Mouse (Mus musculus) midbrain, embryonic 14.5 days (tissue): ENCODE results near the gene Bcar1. TPM values are rescaled to one million over a fixed set of nuclear protein-coding genes. Genes with fewer than 3 reads are reported as not detected.

Experiments used
- ATAC-seq: fragments of 200-750 bp; cut with Nextera tagmentation; 2 replicates; pipeline ENCODE4 v1.8.0; 2017; ENCODE audit warnings: moderate number of reproducible peaks, moderate library complexity; ENCODE audit not compliant: low FRiP score, low TSS enrichment
- DNase-seq: peaks from one replicate; pipeline ENCODE4 v3.0.0-alpha.2; 2015
- H3K27ac ChIP-seq: fragments of 300-500 bp; sonication (generic); replicated peaks from 2 replicates; pipeline ENCODE4 v1.5.1; 2014; ENCODE audit warnings: mild to moderate bottlenecking, low read depth, low read length, moderate library complexity
- H3K27me3 ChIP-seq: fragments of 300-500 bp; sonication (generic); 2 replicates; pipeline ENCODE4 v1.6.1; 2014; ENCODE audit warnings: low read length, control low read depth, mixed read lengths; ENCODE audit not compliant: control insufficient read depth, insufficient read depth
- H3K36me3 ChIP-seq: fragments of 300-500 bp; sonication (generic); 2 replicates; pipeline ENCODE4 v1.6.1; 2014; ENCODE audit warnings: low read length, control low read depth; ENCODE audit not compliant: control insufficient read depth, insufficient read depth
- H3K4me1 ChIP-seq: fragments of 300-500 bp; sonication (generic); 2 replicates; pipeline ENCODE4 v1.6.1; 2014; ENCODE audit warnings: mild to moderate bottlenecking, antibody characterized with exemption, low read length, control low read depth; ENCODE audit not compliant: control insufficient read depth, insufficient read depth
- H3K4me2 ChIP-seq: fragments of 300-500 bp; sonication (generic); 2 replicates; pipeline ENCODE4 v1.6.1; 2014; ENCODE audit warnings: mild to moderate bottlenecking, low read length, moderate library complexity
- H3K4me3 ChIP-seq: fragments of 300-500 bp; sonication (generic); replicated peaks from 2 replicates; pipeline ENCODE4 v1.5.1; 2014; ENCODE audit warnings: low read depth, low read length
- H3K9ac ChIP-seq: fragments of 300-500 bp; sonication (generic); replicated peaks from 2 replicates; pipeline ENCODE4 v1.6.1; 2014; ENCODE audit warnings: mild to moderate bottlenecking, low read length, moderate library complexity
- H3K9me3 ChIP-seq: fragments of 300-500 bp; sonication (generic); 2 replicates; pipeline ENCODE4 v1.6.1; 2016; ENCODE audit warnings: low read length, control low read depth, mixed read lengths; ENCODE audit not compliant: control insufficient read depth
- WGBS: fragments of 180-500 bp; shearing (Covaris S2); extraction: QIAGEN DNeasy Blood & Tissue Kit; methylation state at CpG from one replicate; pipeline ENCODE4 v1.1.7; 2014; 5-methylcytosine and 5-hydroxymethylcytosine counted together
- polyA plus RNA-seq: library from polyadenylated mRNA; unstranded; fragments of >200 nt; fragmentation: Nextera tagmentation; extraction: Ambion mirVana; gene quantifications from 2 replicates; pipeline ENCODE4 v1.2.1, GENCODE M21; 2014

The Bcar1 gene
- 43.7 and 52.7 TPM in 2 replicates for polyA plus RNA-seq

DNA sequence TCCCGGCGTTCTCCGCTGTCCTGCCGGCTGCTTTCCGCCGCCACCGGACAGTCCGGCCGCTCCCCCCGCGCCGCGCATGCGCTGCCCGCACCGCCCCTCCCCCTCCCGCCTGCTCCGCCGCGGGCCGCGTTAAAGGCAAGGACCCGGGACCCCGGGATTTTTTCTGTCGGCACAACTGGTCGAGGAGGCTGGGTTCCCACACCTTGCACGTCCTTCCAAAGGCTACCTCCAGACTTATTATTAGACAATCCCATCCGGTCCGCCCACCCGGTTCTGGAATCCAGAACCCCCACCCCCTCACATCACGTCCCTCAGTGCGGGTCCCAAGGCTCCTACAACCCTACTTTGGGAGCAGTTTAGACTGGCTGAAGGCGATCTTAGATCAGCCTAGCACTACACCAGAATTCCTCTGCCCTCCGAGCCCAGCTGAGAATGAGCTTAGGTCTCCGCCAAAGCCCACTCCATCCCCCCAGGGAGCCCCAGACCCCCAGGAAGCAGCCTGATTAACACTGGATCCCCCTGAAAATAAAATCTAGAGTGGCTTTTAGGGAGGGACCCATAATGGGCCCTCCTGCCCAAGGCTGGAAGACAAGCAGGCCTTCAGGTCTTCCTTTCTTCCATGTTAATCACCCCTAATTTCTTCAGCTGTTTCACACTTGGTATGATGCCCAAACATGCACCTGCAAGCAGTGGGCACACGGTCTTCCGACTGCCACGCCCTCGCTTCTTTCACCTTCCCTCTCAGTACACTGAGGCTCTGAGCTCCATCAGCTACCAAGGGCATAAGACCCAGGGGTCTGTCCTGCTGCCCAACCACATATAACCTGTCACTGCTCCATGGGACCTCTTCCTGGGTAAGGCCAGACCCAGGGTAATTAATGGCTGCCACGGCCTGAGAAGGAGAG is at the start of gene Bcar1:
Gene Bcar1, minus strand, starts transcription at position 18 of the 905 bp plus-strand sequence.
- ATAC-seq (peak; percentile 59), DNase-seq (peak; percentile 94)
- Histone ChIP-seq H3K4me2 (peak within 1 kb of the TSS; percentile 78), H3K27ac (peak within 1 kb of the TSS; percentile 82), H3K36me3 (no peaks in the 10 kb centered on the region), H3K27me3 (no peaks in the 10 kb centered on the region), H3K9me3 (no peaks in the 10 kb centered on the region), H3K4me1 (peaks cover 49% of the 10 kb centered on the region), H3K9ac (peak within 1 kb of the TSS; percentile 96), H3K4me3 (peak within 1 kb of the TSS; percentile 89)
- 11% methylated on average over 39 of the region's 40 CpGs for WGBS

DNA sequence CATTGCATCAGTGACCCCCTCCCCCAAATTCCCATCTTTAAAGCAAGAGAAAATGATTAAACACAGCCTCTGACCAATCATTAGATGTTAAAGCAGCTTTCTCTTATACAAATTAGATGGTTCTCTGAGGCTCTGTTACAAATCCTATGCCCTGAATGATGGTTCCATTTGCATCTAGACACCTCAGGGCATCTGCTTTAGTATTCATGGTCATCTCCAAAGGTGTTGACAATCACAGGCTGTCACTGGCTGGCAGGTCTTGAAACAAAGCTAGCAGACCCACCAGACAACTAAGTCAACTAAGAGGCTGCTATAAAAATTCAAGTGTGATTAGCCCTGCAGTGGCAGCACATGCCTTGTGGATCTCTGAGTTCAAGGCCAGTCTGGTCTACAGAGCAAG is 46.0 kb upstream of the Bcar1 start:
- no peak for ATAC-seq
- Histone ChIP-seq H3K27me3 (no peaks in the 10 kb centered on the region), H3K36me3 (no peaks in the 10 kb centered on the region), H3K27ac (no peak overlapping the region), H3K9ac (no peak overlapping the region), H3K4me1 (peaks cover 28% of the 10 kb centered on the region), H3K9me3 (no peaks in the 10 kb centered on the region), H3K4me3 (no peak overlapping the region), H3K4me2 (no peak overlapping the region)
- no peak for DNase-seq

DNA sequence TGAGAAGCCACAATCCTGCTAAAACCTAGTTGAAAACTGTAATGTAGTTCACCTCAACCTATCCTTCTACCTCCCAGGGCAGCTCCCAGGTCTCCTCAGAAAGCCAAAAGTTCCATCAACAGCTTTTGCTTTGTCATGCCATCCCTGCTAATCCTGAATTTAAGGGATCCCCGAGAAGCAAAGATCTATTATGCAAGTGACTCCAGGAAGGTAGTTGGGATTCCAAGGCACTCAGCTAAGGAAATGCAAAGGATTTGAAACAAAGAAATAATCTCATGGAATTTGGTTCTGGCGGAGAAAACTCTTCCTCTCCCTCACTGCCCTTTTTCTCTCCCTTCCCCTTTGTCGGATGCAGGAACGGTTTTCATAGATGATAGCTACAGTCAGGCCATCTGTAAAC is 45.6 kb upstream of the Bcar1 start:
- Histone ChIP-seq H3K9me3 (no peaks in the 10 kb centered on the region), H3K4me2 (no peak overlapping the region), H3K27me3 (no peaks in the 10 kb centered on the region), H3K9ac (no peak overlapping the region), H3K27ac (no peak overlapping the region), H3K4me3 (no peak overlapping the region), H3K4me1 (peaks cover 28% of the 10 kb centered on the region), H3K36me3 (no peaks in the 10 kb centered on the region)
- ATAC-seq (no peak), DNase-seq (no peak)
- 15% methylated on average over 4 of the region's 4 CpGs for WGBS

DNA sequence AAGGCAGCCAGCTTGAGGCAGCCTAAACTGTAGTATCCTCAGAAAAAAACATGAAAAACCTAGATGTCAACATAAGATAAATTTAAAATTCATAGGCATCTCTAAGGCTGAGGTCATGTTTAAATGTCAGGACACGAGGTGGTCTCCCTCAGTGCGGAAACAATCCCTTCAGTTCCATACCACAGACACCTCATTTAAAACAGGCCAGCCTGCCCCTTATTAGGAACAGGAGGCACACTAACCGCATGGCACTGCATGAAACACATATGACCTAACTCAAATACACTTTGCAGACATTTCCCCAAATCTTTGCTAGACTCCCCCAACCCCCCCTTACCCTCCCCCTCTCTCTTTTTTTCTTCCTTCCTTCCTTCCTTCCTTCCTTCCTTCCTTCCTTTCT is 44.9 kb upstream of the Bcar1 start:
- Histone ChIP-seq H3K9me3 (no peaks in the 10 kb centered on the region), H3K4me1 (peaks cover 28% of the 10 kb centered on the region), H3K27ac (0 out of 2 replicates have a peak overlapping the region, but pooled peaks have one; percentile 13), H3K9ac (no peak overlapping the region), H3K4me3 (no peak overlapping the region), H3K27me3 (no peaks in the 10 kb centered on the region), H3K36me3 (no peaks in the 10 kb centered on the region), H3K4me2 (no peak overlapping the region)
- DNase-seq (no peak), ATAC-seq (no peak)
- WGBS, result 48% methylated on average over 3 of the region's 3 CpGs

DNA sequence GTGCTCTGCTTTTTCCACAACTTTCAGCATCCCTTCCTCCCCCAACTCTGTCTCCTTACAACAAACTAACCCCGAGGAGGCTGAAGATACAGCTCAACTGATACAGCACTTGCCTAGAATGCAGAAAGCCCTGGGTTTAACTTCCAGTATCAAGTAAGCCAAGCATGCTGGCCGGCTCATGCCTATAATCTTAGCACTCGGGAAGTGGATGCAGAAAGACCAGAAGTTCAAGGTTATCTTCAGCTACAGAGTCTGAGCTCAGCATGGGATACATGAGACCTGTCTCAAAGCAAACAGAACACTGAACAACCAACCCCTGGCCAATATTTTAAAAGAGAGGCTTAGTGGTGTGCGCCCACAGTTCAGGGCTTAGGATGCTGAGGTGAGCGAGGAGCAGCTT is 44.5 kb upstream of the Bcar1 start:
- DNase-seq (no peak), ATAC-seq (no peak)
- peak overlapping the region; percentile 42 for H3K4me2 ChIP-seq
- H3K4me1 ChIP-seq, result peaks cover 28% of the 10 kb centered on the region
- H3K27me3 ChIP-seq, result no peaks in the 10 kb centered on the region
- peak overlapping the region; percentile 82 for H3K27ac ChIP-seq
- WGBS, result 42% methylated on average over 5 of the region's 5 CpGs
- no peaks in the 10 kb centered on the region for H3K9me3 ChIP-seq
- H3K9ac ChIP-seq, result no peak overlapping the region; the same call in 1 of the 2 replicates
- no peak overlapping the region for H3K4me3 ChIP-seq
- no peaks in the 10 kb centered on the region for H3K36me3 ChIP-seq

DNA sequence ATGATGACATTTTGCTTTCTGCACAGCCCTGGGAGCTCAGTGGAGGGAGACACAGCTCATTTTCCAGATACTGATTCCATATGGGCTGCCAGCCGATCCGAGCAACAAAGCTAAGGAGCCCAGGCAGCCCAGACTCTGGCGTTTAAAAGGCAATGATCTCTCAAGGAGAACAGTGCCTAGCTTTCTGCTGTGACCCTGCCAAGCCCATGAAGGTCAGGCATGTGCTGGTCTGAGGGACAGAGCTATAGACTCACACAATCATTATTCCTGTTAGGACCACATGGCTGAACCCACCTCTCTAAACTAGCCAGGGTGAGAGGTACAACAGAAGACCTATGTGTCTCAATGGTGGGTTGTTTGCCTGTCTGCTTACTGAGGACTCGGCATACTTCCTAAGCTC is 44.1 kb upstream of the Bcar1 start:
- H3K27ac ChIP-seq, result peak overlapping the region; percentile 82
- no peaks in the 10 kb centered on the region for H3K36me3 ChIP-seq
- DNase-seq (peak; percentile 65), ATAC-seq (peak; percentile 11; the same call in 1 of the 2 replicates)
- 6% methylated on average over 4 of the region's 4 CpGs for WGBS
- no peak overlapping the region for H3K4me3 ChIP-seq
- H3K4me2 ChIP-seq, result peak overlapping the region; percentile 42
- H3K9ac ChIP-seq, result peak overlapping the region; percentile 38
- H3K4me1 ChIP-seq, result peaks cover 31% of the 10 kb centered on the region
- no peaks in the 10 kb centered on the region for H3K9me3 ChIP-seq
- H3K27me3 ChIP-seq, result no peaks in the 10 kb centered on the region

DNA sequence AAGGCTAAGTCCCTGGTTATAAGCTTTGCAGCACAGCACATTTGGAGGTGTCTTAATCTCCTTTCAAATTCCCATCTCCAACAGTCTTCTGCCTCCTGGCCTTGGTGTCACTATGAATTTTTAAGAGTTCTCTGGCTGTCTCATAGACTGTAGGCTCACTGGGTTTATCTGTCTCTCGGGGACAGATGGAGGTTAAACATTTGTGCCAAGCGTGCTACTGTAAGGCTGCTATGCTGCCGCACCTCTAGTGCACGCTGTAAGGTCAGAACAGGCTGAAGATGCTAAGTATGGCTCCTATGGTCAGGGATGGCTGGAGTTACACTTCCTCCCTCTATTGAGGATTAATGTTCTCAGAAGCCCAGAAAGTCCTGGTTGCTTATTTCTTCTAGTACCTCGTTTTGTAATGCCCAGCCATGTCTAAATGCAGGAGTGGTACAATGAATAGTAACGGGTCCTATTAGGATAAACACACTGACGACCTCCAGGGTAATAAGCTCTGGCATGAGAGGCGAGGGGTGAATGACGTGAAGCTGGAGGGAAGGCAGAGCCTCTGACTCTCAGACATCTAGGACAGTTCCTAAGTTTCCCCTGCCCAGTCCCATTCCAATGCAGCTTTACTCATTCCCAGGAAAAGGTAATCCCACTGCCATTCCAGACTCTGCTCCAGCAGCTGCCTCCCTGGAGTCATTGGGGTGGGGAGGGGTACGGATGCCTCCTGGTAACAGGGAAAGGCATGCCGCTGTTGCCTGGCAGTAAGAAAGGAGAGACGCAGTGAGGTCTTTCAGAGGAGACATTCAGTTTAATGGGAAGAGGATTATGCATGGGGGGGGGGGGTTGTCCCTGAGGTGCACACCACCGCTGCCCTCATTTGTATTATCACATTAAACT is 43.3 kb upstream of the Bcar1 start:
- H3K4me1 ChIP-seq, result peaks cover 33% of the 10 kb centered on the region
- H3K4me3 ChIP-seq, result no peak overlapping the region
- ATAC-seq (peak; percentile 64), DNase-seq (peak; percentile 74)
- peak overlapping the region; percentile 82 for H3K27ac ChIP-seq
- H3K27me3 ChIP-seq, result no peaks in the 10 kb centered on the region
- H3K9ac ChIP-seq, result peak overlapping the region; percentile 38
- H3K9me3 ChIP-seq, result no peaks in the 10 kb centered on the region
- no peaks in the 10 kb centered on the region for H3K36me3 ChIP-seq
- H3K4me2 ChIP-seq, result peak overlapping the region; percentile 42
- WGBS, result 12% methylated on average over 13 of the region's 13 CpGs

DNA sequence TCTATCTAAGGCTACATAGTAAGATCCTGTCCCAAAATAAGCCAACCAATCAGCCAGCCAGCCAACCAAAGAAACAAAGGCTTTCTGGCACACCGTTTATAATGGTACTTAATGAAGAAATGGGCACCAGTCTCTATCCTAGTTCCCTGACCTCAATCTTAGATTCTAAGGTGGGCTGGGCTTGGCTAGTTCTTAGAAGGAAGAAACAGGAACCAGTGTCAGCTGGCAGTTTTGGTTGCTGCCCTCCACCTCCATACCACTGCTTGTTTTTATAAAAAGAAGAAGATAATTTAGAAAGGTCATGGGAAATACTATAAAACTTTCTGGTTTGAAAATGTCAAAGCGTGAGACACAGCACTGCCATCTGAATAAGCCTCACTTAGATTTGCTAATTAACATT is 42.5 kb upstream of the Bcar1 start:
- H3K9me3 ChIP-seq, result no peaks in the 10 kb centered on the region
- H3K9ac ChIP-seq, result no peak overlapping the region
- peaks cover 33% of the 10 kb centered on the region for H3K4me1 ChIP-seq
- no peak overlapping the region for H3K4me3 ChIP-seq
- no peaks in the 10 kb centered on the region for H3K27me3 ChIP-seq
- DNase-seq (no peak), ATAC-seq (no peak)
- no peak overlapping the region for H3K4me2 ChIP-seq
- WGBS, result 83% methylated on average over 2 of the region's 2 CpGs
- H3K36me3 ChIP-seq, result no peaks in the 10 kb centered on the region
- H3K27ac ChIP-seq, result no peak overlapping the region
